Mouse (Mus musculus): ENCODE data around the gene Sdk1. TPM values are rescaled to one million over a fixed set of nuclear protein-coding genes. Genes with fewer than 3 reads are reported as not detected.
A peak's percentile ranks its signal among the peaks of the same experiment; 100 is the strongest.

Sdk1 gene
- polyA plus RNA-seq, 1 experiment from 2014 or later: 1.1 TPM

GRCm38 (mm10) chr5:141542890-141543666 is 301.8 kb downstream of the Sdk1 start:
- Histone ChIP-seq H3K4me1 (replicated peaks; ENCODE audit: control insufficient read depth, insufficient read depth) (no peaks in the 10 kb centered on the region), H3K27ac (replicated peaks) (no peak overlapping the region), H3K9me3 (ENCODE audit: control insufficient read depth, low read length) (no peaks in the 10 kb centered on the region), H3K4me3 (ENCODE audit: low read depth, low read length) (no peak overlapping the region), H3K4me2 (replicated peaks; ENCODE audit: low read depth) (no peak overlapping the region), H3K36me3 (ENCODE audit: control insufficient read depth, insufficient read depth, low read length) (no peaks in the 10 kb centered on the region), H3K9ac (ENCODE audit: low read length) (no peak overlapping the region), H3K27me3 (ENCODE audit: control insufficient read depth, insufficient read depth, low read length) (no peaks in the 10 kb centered on the region)
- 16% methylated on average over 8 of the region's 8 CpGs for WGBS
- no peak for ATAC-seq (ENCODE audit: low FRiP score, low TSS enrichment)
- TF ChIP-seq CTCF (IDR thresholded peaks at IDR 0.05; ENCODE audit: low read depth) (no peak), EP300 (optimal IDR thresholded peaks at IDR 0.05) (no peak)
- no peak for DNase-seq (ENCODE audit: low spot score)

- 40% methylated on average over 9 of the region's 9 CpGs for whole genome bisulfite sequencing
- Histone ChIP-seq H3K27me3 (ENCODE audit: control insufficient read depth, insufficient read depth, low read length) (no peaks in the 10 kb centered on the region), H3K4me1 (replicated peaks; ENCODE audit: control insufficient read depth, insufficient read depth) (no peaks in the 10 kb centered on the region), H3K27ac (replicated peaks) (no peak overlapping the region), H3K9me3 (ENCODE audit: control insufficient read depth, low read length) (no peaks in the 10 kb centered on the region), H3K4me2 (replicated peaks; ENCODE audit: low read depth) (no peak overlapping the region), H3K36me3 (ENCODE audit: control insufficient read depth, insufficient read depth, low read length) (no peaks in the 10 kb centered on the region), H3K4me3 (ENCODE audit: low read depth, low read length) (no peak overlapping the region), H3K9ac (ENCODE audit: low read length) (no peak overlapping the region)
- ATAC-seq (ENCODE audit: low FRiP score, low TSS enrichment) (peak; percentile 47; the same call in 1 of the 2 replicates), DNase-seq (ENCODE audit: low spot score) (peak; percentile 22)
- no peak for TF ChIP-seq CTCF (IDR thresholded peaks at IDR 0.05; ENCODE audit: low read depth)
- TF ChIP-seq EP300 (optimal IDR thresholded peaks at IDR 0.05): no peak
These were observed 312.2 kb downstream of the Sdk1 start for GRCm38 (mm10) chr5:141553444-141553843.

- H3K4me1 ChIP-seq (replicated peaks; ENCODE audit: control insufficient read depth, insufficient read depth): no peaks in the 10 kb centered on the region
- H3K36me3 ChIP-seq (ENCODE audit: control insufficient read depth, insufficient read depth, low read length): no peaks in the 10 kb centered on the region
- H3K9ac ChIP-seq (ENCODE audit: low read length): no peak overlapping the region
- DNase-seq (ENCODE audit: low spot score): no peak
- WGBS: 30% methylated on average over 4 of the region's 4 CpGs
- no peak overlapping the region for H3K27ac ChIP-seq (replicated peaks)
- no peak for ATAC-seq (ENCODE audit: low FRiP score, low TSS enrichment)
- TF ChIP-seq CTCF (IDR thresholded peaks at IDR 0.05; ENCODE audit: low read depth) (no peak), EP300 (optimal IDR thresholded peaks at IDR 0.05) (no peak)
- no peaks in the 10 kb centered on the region for H3K9me3 ChIP-seq (ENCODE audit: control insufficient read depth, low read length)
- no peak overlapping the region for H3K4me3 ChIP-seq (ENCODE audit: low read depth, low read length)
- no peak overlapping the region for H3K4me2 ChIP-seq (replicated peaks; ENCODE audit: low read depth)
- no peaks in the 10 kb centered on the region for H3K27me3 ChIP-seq (ENCODE audit: control insufficient read depth, insufficient read depth, low read length)
These were observed 317.4 kb downstream of the Sdk1 start for GRCm38 (mm10) chr5:141558731-141559130.

- H3K4me3 ChIP-seq (ENCODE audit: low read depth, low read length): no peak overlapping the region
- ATAC-seq (ENCODE audit: low FRiP score, low TSS enrichment) (no peak), DNase-seq (ENCODE audit: low spot score) (no peak)
- H3K4me2 ChIP-seq (replicated peaks; ENCODE audit: low read depth): no peak overlapping the region
- H3K9ac ChIP-seq (ENCODE audit: low read length): no peak overlapping the region
- 48% methylated on average over 5 of the region's 5 CpGs for WGBS
- no peak overlapping the region for H3K27ac ChIP-seq (replicated peaks)
- H3K4me1 ChIP-seq (replicated peaks; ENCODE audit: control insufficient read depth, insufficient read depth): no peaks in the 10 kb centered on the region
- no peaks in the 10 kb centered on the region for H3K9me3 ChIP-seq (ENCODE audit: control insufficient read depth, low read length)
- no peak for TF ChIP-seq CTCF (IDR thresholded peaks at IDR 0.05; ENCODE audit: low read depth)
- no peak for TF ChIP-seq EP300 (optimal IDR thresholded peaks at IDR 0.05)
- H3K27me3 ChIP-seq (ENCODE audit: control insufficient read depth, insufficient read depth, low read length): no peaks in the 10 kb centered on the region
- no peaks in the 10 kb centered on the region for H3K36me3 ChIP-seq (ENCODE audit: control insufficient read depth, insufficient read depth, low read length)
These were observed 319.0 kb downstream of the Sdk1 start for GRCm38 (mm10) chr5:141560325-141560724.

- WGBS: 28% methylated on average over 3 of the region's 3 CpGs
- Histone ChIP-seq H3K9me3 (ENCODE audit: control insufficient read depth, low read length) (no peaks in the 10 kb centered on the region), H3K4me1 (replicated peaks; ENCODE audit: control insufficient read depth, insufficient read depth) (no peaks in the 10 kb centered on the region), H3K27me3 (ENCODE audit: control insufficient read depth, insufficient read depth, low read length) (no peaks in the 10 kb centered on the region), H3K36me3 (ENCODE audit: control insufficient read depth, insufficient read depth, low read length) (no peaks in the 10 kb centered on the region), H3K4me3 (ENCODE audit: low read depth, low read length) (no peak overlapping the region), H3K9ac (ENCODE audit: low read length) (no peak overlapping the region), H3K4me2 (replicated peaks; ENCODE audit: low read depth) (no peak overlapping the region), H3K27ac (replicated peaks) (no peak overlapping the region)
- ATAC-seq (ENCODE audit: low FRiP score, low TSS enrichment) (no peak), DNase-seq (ENCODE audit: low spot score) (no peak)
- no peak for TF ChIP-seq EP300 (optimal IDR thresholded peaks at IDR 0.05)
- no peak for TF ChIP-seq CTCF (IDR thresholded peaks at IDR 0.05; ENCODE audit: low read depth)
These were observed 320.8 kb downstream of the Sdk1 start for GRCm38 (mm10) chr5:141561989-141562560.

- Histone ChIP-seq H3K4me2 (replicated peaks; ENCODE audit: low read depth) (no peak overlapping the region), H3K27me3 (ENCODE audit: control insufficient read depth, insufficient read depth, low read length) (no peaks in the 10 kb centered on the region), H3K27ac (replicated peaks) (no peak overlapping the region), H3K9ac (ENCODE audit: low read length) (no peak overlapping the region), H3K4me3 (ENCODE audit: low read depth, low read length) (no peak overlapping the region), H3K9me3 (ENCODE audit: control insufficient read depth, low read length) (no peaks in the 10 kb centered on the region), H3K4me1 (replicated peaks; ENCODE audit: control insufficient read depth, insufficient read depth) (no peaks in the 10 kb centered on the region), H3K36me3 (ENCODE audit: control insufficient read depth, insufficient read depth, low read length) (no peaks in the 10 kb centered on the region)
- DNase-seq (ENCODE audit: low spot score) (no peak), ATAC-seq (ENCODE audit: low FRiP score, low TSS enrichment) (no peak)
- WGBS: 84% methylated on average over 5 of the region's 5 CpGs
- TF ChIP-seq EP300 (optimal IDR thresholded peaks at IDR 0.05): no peak
- peak; percentile 29; the same call in 1 of the 2 replicates for TF ChIP-seq CTCF (IDR thresholded peaks at IDR 0.05; ENCODE audit: low read depth)
These were observed 322.9 kb downstream of the Sdk1 start for GRCm38 (mm10) chr5:141564197-141564596.

Measured in stomach, postnatal 0 days (tissue).